Mouse (Mus musculus) bone marrow macrophage, adult 2 months (primary cell): ENCODE data around the gene Mrps23.

Experiments
- CTCF ChIP-seq: IDR thresholded peaks from 2 replicates; pipeline ENCODE4 v1.5.1; 2012; ENCODE audit warnings: low read depth, mild to moderate bottlenecking, low read length, moderate library complexity
- POLR2A ChIP-seq: IDR thresholded peaks from 2 replicates; pipeline ENCODE4 v1.6.1; 2012; ENCODE audit warnings: mild to moderate bottlenecking, low read depth, low read length, borderline replicate concordance

DNA sequence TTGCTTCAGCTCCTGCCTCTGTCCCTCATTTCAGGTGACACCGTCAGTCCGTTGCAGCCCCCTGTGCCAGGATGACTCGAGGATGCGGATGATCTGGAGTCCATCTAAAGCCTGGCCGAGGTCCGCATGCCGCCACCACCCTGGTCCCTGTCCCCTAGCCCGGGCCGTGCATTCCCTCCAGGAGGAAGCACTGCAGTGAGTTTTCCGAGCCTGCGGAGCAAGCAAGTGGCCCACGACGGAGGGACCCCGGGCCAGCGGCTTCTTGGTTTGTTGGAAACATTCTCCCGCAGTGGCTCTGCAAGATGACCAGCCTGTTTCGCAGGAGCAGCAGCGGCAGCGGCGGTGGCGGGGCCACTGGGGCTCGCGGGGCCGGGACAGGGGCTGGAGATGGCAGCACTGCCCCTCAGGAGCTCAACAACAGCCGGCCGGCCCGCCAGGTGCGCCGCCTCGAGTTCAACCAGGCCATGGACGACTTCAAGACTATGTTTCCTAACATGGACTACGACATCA is 34.6 kb upstream of the Mrps23 start:
- no peak for TF ChIP-seq CTCF
- TF ChIP-seq POLR2A: no peak
